Mouse (Mus musculus) myocyte (in vitro differentiated cells): ENCODE measurements around the gene Smok3c. TPM values are rescaled to one million over a fixed set of nuclear protein-coding genes. Genes with fewer than 3 reads are reported as not detected.
"Not testable (repeated sequence)": the region's sequence is repeated elsewhere in the genome, so short reads cannot be mapped to it uniquely, and the experiment has no call there.

Experiments
- H3K27me3 ChIP-seq: one replicate; pipeline ENCODE4 v1.6.1; 2011; ENCODE audit not compliant: control insufficient read depth, insufficient read depth, insufficient read length
- H3K36me3 ChIP-seq: one replicate; pipeline ENCODE4 v1.6.1; 2011; ENCODE audit not compliant: control insufficient read depth, insufficient read depth
- H3K4me2 ChIP-seq: one replicate; pipeline ENCODE4 v1.6.1; 2011; ENCODE audit warnings: low read depth, control low read depth
- H3K4me3 ChIP-seq: one replicate; pipeline ENCODE4 v1.5.1; 2011; ENCODE audit warnings: mild to moderate bottlenecking, control low read depth, moderate library complexity
- H3K79me2 ChIP-seq: one replicate; pipeline ENCODE4 v1.6.1; 2011; ENCODE audit not compliant: control insufficient read depth, insufficient read depth
- H3ac ChIP-seq: one replicate; pipeline ENCODE4 v1.6.1; 2011; ENCODE audit not compliant: control insufficient read depth, insufficient read length
- CEBPB ChIP-seq: IDR thresholded peaks from 2 replicates; pipeline ENCODE4 v1.6.1; 2011; ENCODE audit warnings: mild to moderate bottlenecking, moderate library complexity; ENCODE audit not compliant: poor library complexity, insufficient read depth, severe bottlenecking
- E2F4 ChIP-seq: IDR thresholded peaks from one replicate; pipeline ENCODE4 v1.6.1; 2011; ENCODE audit warnings: mild to moderate bottlenecking, control low read depth, moderate library complexity; ENCODE audit not compliant: insufficient read depth
- MAX ChIP-seq: IDR thresholded peaks from one replicate; pipeline ENCODE4 v1.6.1; 2011; ENCODE audit warnings: low read depth, mild to moderate bottlenecking, control low read depth
- MYOG ChIP-seq, 3 experiments: IDR thresholded peaks; one replicate each; pipeline ENCODE4 v1.6.1; 2011; ENCODE audit warnings: control low read depth in 2 of 3, low read depth in 2 of 3, mild to moderate bottlenecking in 2 of 3; ENCODE audit not compliant: insufficient read length in 2 of 3, control insufficient read depth in 1 of 3, insufficient read depth in 1 of 3
- POLR2A ChIP-seq: IDR thresholded peaks from one replicate; pipeline ENCODE4 v1.6.1; 2011; ENCODE audit warnings: low read depth, mild to moderate bottlenecking, control low read depth, moderate library complexity; ENCODE audit not compliant: insufficient read length
- POLR2AphosphoS2 ChIP-seq: IDR thresholded peaks from one replicate; pipeline ENCODE4 v1.6.1; 2011; ENCODE audit warnings: low read depth, control low read depth; ENCODE audit not compliant: insufficient read length
- REST ChIP-seq: IDR thresholded peaks from one replicate; pipeline ENCODE4 v1.6.1; 2011; ENCODE audit warnings: mild to moderate bottlenecking, control low read depth, moderate library complexity; ENCODE audit not compliant: insufficient read depth, insufficient read length
- SRF ChIP-seq: IDR thresholded peaks from one replicate; pipeline ENCODE4 v1.6.1; 2011; ENCODE audit warnings: low read depth; ENCODE audit not compliant: control insufficient read depth, insufficient read length
- TCF12 ChIP-seq: IDR thresholded peaks from one replicate; pipeline ENCODE4 v1.6.1; 2011; ENCODE audit warnings: mild to moderate bottlenecking, control low read depth; ENCODE audit not compliant: poor library complexity, insufficient read depth, severe bottlenecking
- TCF3 ChIP-seq: IDR thresholded peaks from one replicate; pipeline ENCODE4 v1.6.1; 2011; ENCODE audit warnings: low read depth, control low read depth; ENCODE audit not compliant: insufficient read length
- polyA plus RNA-seq: library from polyadenylated mRNA; unstranded; fragments of >200 nt; fragmentation: generic; extraction: Trizol; gene quantifications from one replicate; pipeline ENCODE4 v1.2.1, GENCODE M21; 2012; ENCODE audit warnings: missing spikeins

Smok3c gene
- polyA plus RNA-seq, 1 experiment: not detected

DNA sequence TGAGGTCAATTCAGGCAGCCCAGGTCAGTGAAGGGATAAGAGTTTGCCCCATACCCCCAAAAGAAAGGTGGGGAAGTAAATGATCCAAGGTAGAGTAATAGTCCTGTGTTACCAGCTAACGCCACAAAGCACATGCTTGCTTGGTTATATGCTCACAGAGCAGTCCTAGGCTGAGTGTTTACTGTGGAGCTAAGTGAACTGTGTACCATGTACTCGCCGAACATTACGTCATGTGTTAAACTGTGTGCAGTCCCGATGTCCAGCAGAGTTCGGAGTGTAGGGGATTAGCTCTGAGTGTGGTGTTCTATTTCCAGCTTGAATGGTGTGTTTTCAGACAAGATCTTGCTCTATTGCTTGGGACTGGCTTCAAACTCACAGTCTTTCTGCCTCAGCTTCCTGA is 41.5 kb downstream of the Smok3c start:
- no peaks in the 10 kb centered on the region for H3K27me3 ChIP-seq
- no peak for TF ChIP-seq MYOG (IDR thresholded peaks at IDR 0.05; ENCODE audit: control insufficient read depth in 1 of 3, insufficient read depth in 1 of 3, insufficient read length in 2 of 3, low read depth in 2 of 3)
- TF ChIP-seq POLR2AphosphoS2: no peak
- no peak for TF ChIP-seq REST
- no peak for TF ChIP-seq E2F4
- TF ChIP-seq SRF: no peak
- no peak for TF ChIP-seq TCF3
- H3K36me3 ChIP-seq: peaks cover 18% of the 10 kb centered on the region
- H3K79me2 ChIP-seq: peaks cover 25% of the 10 kb centered on the region
- H3K4me3 ChIP-seq: no peak overlapping the region
- no peak overlapping the region for H3K4me2 ChIP-seq
- H3ac ChIP-seq: no peak overlapping the region

DNA sequence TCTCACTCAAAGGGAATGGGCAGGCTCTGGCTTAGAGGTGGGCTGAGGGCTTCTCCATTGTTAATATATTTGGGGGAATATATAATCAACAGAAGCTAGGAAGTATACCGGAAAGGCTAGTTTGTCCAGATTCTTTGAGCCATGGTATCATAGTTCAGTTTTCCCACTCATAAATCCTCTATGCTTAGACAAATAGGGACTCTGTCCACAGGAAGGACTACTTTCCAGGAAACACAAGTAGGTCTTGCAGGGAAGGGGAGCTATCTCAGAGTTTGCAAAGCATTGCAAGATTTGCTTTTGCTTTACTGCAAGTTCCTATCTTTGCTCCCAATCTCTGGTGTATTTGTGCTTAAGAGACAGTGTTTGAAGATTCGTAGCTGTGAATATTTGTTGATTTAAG is 52.0 kb downstream of the Smok3c start:
- Histone ChIP-seq H3K79me2 (no peaks in the 10 kb centered on the region), H3K27me3 (no peaks in the 10 kb centered on the region), H3K4me3 (no peak overlapping the region), H3K36me3 (peaks cover 23% of the 10 kb centered on the region), H3K4me2 (no peak overlapping the region), H3ac (no peak overlapping the region)
- TF ChIP-seq MYOG (IDR thresholded peaks at IDR 0.05; ENCODE audit: control insufficient read depth in 1 of 3, insufficient read depth in 1 of 3, insufficient read length in 2 of 3, low read depth in 2 of 3) (no peak), POLR2AphosphoS2 (no peak), CEBPB (no peak), SRF (no peak), REST (no peak), TCF12 (no peak)

- no peak overlapping the region for H3ac ChIP-seq
- no peak for TF ChIP-seq MYOG (IDR thresholded peaks at IDR 0.05; ENCODE audit: control insufficient read depth in 1 of 3, insufficient read depth in 1 of 3, insufficient read length in 2 of 3, low read depth in 2 of 3)
- no peak for TF ChIP-seq SRF
- no peak for TF ChIP-seq MAX
- no peak for TF ChIP-seq POLR2A
- TF ChIP-seq POLR2AphosphoS2: peak; percentile 74
- TF ChIP-seq CEBPB: no peak
- no peak overlapping the region for H3K4me2 ChIP-seq
- H3K27me3 ChIP-seq: no peaks in the 10 kb centered on the region
- H3K79me2 ChIP-seq: no peaks in the 10 kb centered on the region
- H3K36me3 ChIP-seq: peaks cover 9% of the 10 kb centered on the region
- no peak overlapping the region for H3K4me3 ChIP-seq
These were observed 54.1 kb downstream of the Smok3c start for GRCm38 (mm10) chr5:138107130-138107529.

GRCm38 (mm10) chr5:138109847-138110396 is 56.9 kb downstream of the Smok3c start:
- not testable (repeated sequence) for H3K4me2 ChIP-seq, H3K36me3 ChIP-seq, H3K79me2 ChIP-seq, H3K27me3 ChIP-seq, H3K4me3 ChIP-seq, H3ac ChIP-seq

Other genes with a start within 250 kb of the Smok3c start
- 0.05 TPM for gene Pilra, start 216.9 kb upstream of the Smok3c start, polyA plus RNA-seq
- not detected for gene Pilrb1, start 195.1 kb upstream of the Smok3c start, polyA plus RNA-seq
- not detected for gene Pilrb2, start 181.4 kb upstream of the Smok3c start, polyA plus RNA-seq
- gene Cyp3a13, start 131.6 kb upstream of the Smok3c start, polyA plus RNA-seq: 0.01 TPM
- not detected for gene Gjc3, start 90.1 kb upstream of the Smok3c start, polyA plus RNA-seq
- gene Azgp1, start 71.7 kb upstream of the Smok3c start, polyA plus RNA-seq: not detected
- not detected for gene Smok3a, start 31.9 kb upstream of the Smok3c start, polyA plus RNA-seq
- gene Smok3b, start 31.8 kb upstream of the Smok3c start, polyA plus RNA-seq: not detected
- 5.1 TPM for gene Zkscan1, start 31.9 kb downstream of the Smok3c start, polyA plus RNA-seq
- gene Zscan21, start 63.7 kb downstream of the Smok3c start, polyA plus RNA-seq: 12.3 TPM
- 3.0 TPM for gene Zfp113, start 102.5 kb downstream of the Smok3c start, polyA plus RNA-seq
- gene Cops6, start 107.9 kb downstream of the Smok3c start, polyA plus RNA-seq: 186 TPM
- gene Ap4m1, start 118.8 kb downstream of the Smok3c start, polyA plus RNA-seq: 10.4 TPM
- 55.4 TPM for gene Mcm7, start 119.2 kb downstream of the Smok3c start, polyA plus RNA-seq
- 47.1 TPM for gene Taf6, start 134.3 kb downstream of the Smok3c start, polyA plus RNA-seq
- 11.5 TPM for gene Cnpy4, start 134.3 kb downstream of the Smok3c start, polyA plus RNA-seq
- 2.5 TPM for gene Mblac1, start 141.1 kb downstream of the Smok3c start, polyA plus RNA-seq
- gene Nxpe5, start 172.7 kb downstream of the Smok3c start, polyA plus RNA-seq: not detected
- gene Lamtor4, start 202.3 kb downstream of the Smok3c start, polyA plus RNA-seq: 97.7 TPM
- 6.7 TPM for gene BC037034, start 210.8 kb downstream of the Smok3c start, polyA plus RNA-seq
- not detected for gene Gal3st4, start 219.6 kb downstream of the Smok3c start, polyA plus RNA-seq
- 0.01 TPM for gene Gm43720, start 226.8 kb downstream of the Smok3c start, polyA plus RNA-seq
- gene Gpc2, start 226.8 kb downstream of the Smok3c start, polyA plus RNA-seq: 0.54 TPM
- gene Stag3, start 227.0 kb downstream of the Smok3c start, polyA plus RNA-seq: 0.01 TPM